Mouse (Mus musculus) urinary bladder, postnatal 14 days (tissue): ENCODE measurements around the gene Mrgpre.
A peak's percentile ranks its signal among the peaks of the same experiment; 100 is the strongest.

Source experiments
- DNase-seq: peaks from one replicate; pipeline ENCODE4 v3.0.0; 2021; ENCODE audit warnings: low spot score

Mrgpre gene

GRCm38 (mm10) chr7:143776137-143776536 is 8.2 kb downstream of the Mrgpre start:
- no peak for DNase-seq

GRCm38 (mm10) chr7:143769461-143769860 is 14.8 kb downstream of the Mrgpre start:
- DNase-seq, result no peak

GRCm38 (mm10) chr7:143768267-143768666 is 16.0 kb downstream of the Mrgpre start:
- DNase-seq, result no peak

- DNase-seq, result no peak
Observed at GRCm38 (mm10) chr7:143766893-143767292, 17.4 kb downstream of the Mrgpre start, which contains the start of gene Mrgprg. TSS of gene Mrgprg (minus strand) at chr7:143766993.

- no peak for DNase-seq
Observed at GRCm38 (mm10) chr7:143764876-143765530, 19.3 kb downstream of the Mrgpre start.

- no peak for DNase-seq
Observed at GRCm38 (mm10) chr7:143763794-143764193, 20.5 kb downstream of the Mrgpre start.

GRCm38 (mm10) chr7:143758956-143759355 is 25.3 kb downstream of the Mrgpre start:
- DNase-seq, result no peak

- DNase-seq, result no peak
Observed at GRCm38 (mm10) chr7:143757696-143758095, 26.6 kb downstream of the Mrgpre start.

- peak; percentile 84 for DNase-seq
Observed at GRCm38 (mm10) chr7:143757027-143757390, 27.3 kb downstream of the Mrgpre start.

- no peak for DNase-seq
Observed at GRCm38 (mm10) chr7:143756125-143757026, 27.9 kb downstream of the Mrgpre start, which contains the start of gene Osbpl5. TSS of gene Osbpl5 (minus strand) at chr7:143756985.

GRCm38 (mm10) chr7:143755357-143756124 is 28.8 kb downstream of the Mrgpre start:
- no peak for DNase-seq

- peak; percentile 68 for DNase-seq
Observed at GRCm38 (mm10) chr7:143753990-143754715, 30.1 kb downstream of the Mrgpre start.

GRCm38 (mm10) chr7:143752606-143753005 is 31.7 kb downstream of the Mrgpre start:
- DNase-seq, result no peak

- DNase-seq, result no peak
Observed at GRCm38 (mm10) chr7:143752056-143752455, 32.2 kb downstream of the Mrgpre start.

GRCm38 (mm10) chr7:143751380-143751779 is 32.9 kb downstream of the Mrgpre start:
- no peak for DNase-seq

GRCm38 (mm10) chr7:143749045-143749444 is 35.3 kb downstream of the Mrgpre start:
- DNase-seq, result no peak

- DNase-seq, result peak; percentile 90
Observed at GRCm38 (mm10) chr7:143748041-143748868, 36.0 kb downstream of the Mrgpre start.

- no peak for DNase-seq
Observed at GRCm38 (mm10) chr7:143740653-143741052, 43.6 kb downstream of the Mrgpre start.

GRCm38 (mm10) chr7:143739511-143740461 is 44.5 kb downstream of the Mrgpre start:
- peak; percentile 93 for DNase-seq

- DNase-seq, result peak; percentile 42
Observed at GRCm38 (mm10) chr7:143738601-143739006, 45.7 kb downstream of the Mrgpre start.
